Mouse (Mus musculus) intestine, embryonic 14.5 days (tissue): ENCODE results near the gene Tsc22d2. TPM values are rescaled to one million over a fixed set of nuclear protein-coding genes. Genes with fewer than 3 reads are reported as not detected.
"Not testable (repeated sequence)": the region's sequence is repeated elsewhere in the genome, so short reads cannot be mapped to it uniquely, and the experiment has no call there.

Source experiments
- ATAC-seq: fragments of 200-750 bp; cut with Nextera tagmentation; replicated peaks from 2 replicates; pipeline ENCODE4 v1.8.0; 2017; ENCODE audit warnings: low read depth, moderate number of reproducible peaks, moderate TSS enrichment, moderate library complexity; ENCODE audit not compliant: low FRiP score, low TSS enrichment
- DNase-seq: peaks from one replicate; pipeline ENCODE4 v3.0.0-alpha.2; 2018; ENCODE audit warnings: low spot score
- H3K27ac ChIP-seq: fragments of 300-500 bp; sonication (generic); 2 replicates; pipeline ENCODE4 v1.5.1; 2014; ENCODE audit warnings: low read depth, mild to moderate bottlenecking, control low read depth
- H3K27me3 ChIP-seq: fragments of 300-500 bp; sonication (generic); replicated peaks from 2 replicates; pipeline ENCODE4 v1.6.1; 2014; ENCODE audit warnings: low read length, control low read depth; ENCODE audit not compliant: control insufficient read depth, insufficient read depth
- H3K36me3 ChIP-seq: fragments of 300-500 bp; sonication (generic); 2 replicates; pipeline ENCODE4 v1.6.1; 2014; ENCODE audit warnings: low read length, control low read depth; ENCODE audit not compliant: control insufficient read depth, insufficient read depth
- H3K4me1 ChIP-seq: fragments of 300-500 bp; sonication (generic); replicated peaks from 2 replicates; pipeline ENCODE4 v1.6.1; 2014; ENCODE audit warnings: low read length, control low read depth, mixed read lengths; ENCODE audit not compliant: control insufficient read depth, insufficient read depth
- H3K4me2 ChIP-seq: fragments of 300-500 bp; sonication (generic); 2 replicates; pipeline ENCODE4 v1.6.1; 2014; ENCODE audit warnings: low read length
- H3K4me3 ChIP-seq: fragments of 300-500 bp; sonication (generic); 2 replicates; pipeline ENCODE4 v1.5.1; 2014; ENCODE audit warnings: low read depth, low read length, control low read depth, mixed read lengths
- H3K9ac ChIP-seq: fragments of 300-500 bp; sonication (generic); 2 replicates; pipeline ENCODE4 v1.6.1; 2014; ENCODE audit warnings: mild to moderate bottlenecking, low read length
- H3K9me3 ChIP-seq: fragments of 300-500 bp; sonication (generic); 2 replicates; pipeline ENCODE4 v1.6.1; 2016; ENCODE audit warnings: low read length, control low read depth; ENCODE audit not compliant: control insufficient read depth
- WGBS: fragments of 180-500 bp; shearing (Covaris S2); extraction: QIAGEN DNeasy Blood & Tissue Kit; methylation state at CpG from one replicate; pipeline ENCODE4 v1.1.7; 2014; 5-methylcytosine and 5-hydroxymethylcytosine counted together
- polyA plus RNA-seq: library from polyadenylated mRNA; unstranded; fragments of >200 nt; fragmentation: Nextera tagmentation; extraction: Ambion mirVana; gene quantifications from 2 replicates; pipeline ENCODE4 v1.2.1, GENCODE M21; 2014

The Tsc22d2 gene
- polyA plus RNA-seq, 1 experiment from 2014 or later = 15.0 TPM

DNA sequence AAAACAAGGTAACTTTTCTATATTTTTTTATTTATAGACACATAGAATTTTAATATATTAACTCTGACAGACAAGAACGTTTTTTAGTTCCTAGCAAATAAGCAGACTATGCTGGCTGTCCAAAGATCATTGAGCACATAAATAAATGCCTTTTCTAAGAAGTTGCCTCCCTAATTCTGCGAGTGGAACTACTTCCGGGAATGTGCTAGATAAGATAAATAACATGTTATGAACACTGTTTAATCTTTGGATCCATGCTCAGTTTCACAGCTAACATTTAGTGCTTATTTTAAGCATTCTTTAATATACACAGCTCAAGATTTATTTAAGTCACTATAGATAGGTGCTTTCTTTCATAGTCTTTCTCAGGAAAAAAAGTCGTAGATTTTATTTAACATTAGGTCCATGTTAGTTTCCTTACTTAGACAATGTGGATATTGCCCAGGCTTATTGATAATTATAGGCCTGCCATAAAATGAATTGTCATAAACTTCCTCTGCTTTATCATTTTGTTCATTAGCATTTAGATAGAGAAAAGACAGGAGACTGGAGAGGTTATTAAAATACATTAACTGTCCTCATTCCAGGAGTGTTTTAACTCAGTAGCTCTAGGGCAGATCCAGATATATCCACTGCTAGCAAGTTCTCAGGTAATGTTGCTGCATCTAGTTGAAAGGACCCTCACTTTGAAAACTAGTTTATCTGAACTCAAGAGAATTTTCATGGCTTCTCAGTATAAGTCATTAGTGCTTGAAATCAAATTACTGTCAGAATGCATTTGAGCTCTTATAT, 40.1 kb downstream of the Tsc22d2 start:
- H3K4me2 ChIP-seq = no peak overlapping the region
- H3K27ac ChIP-seq = no peak overlapping the region
- H3K4me1 ChIP-seq = no peaks in the 10 kb centered on the region
- no peaks in the 10 kb centered on the region for H3K27me3 ChIP-seq
- H3K36me3 ChIP-seq = peaks cover 4% of the 10 kb centered on the region
- H3K4me3 ChIP-seq = no peak overlapping the region
- ATAC-seq (no peak), DNase-seq (no peak)
- no peak overlapping the region for H3K9ac ChIP-seq
- H3K9me3 ChIP-seq = no peaks in the 10 kb centered on the region
- WGBS = 16% methylated on average over 4 of the region's 4 CpGs

DNA sequence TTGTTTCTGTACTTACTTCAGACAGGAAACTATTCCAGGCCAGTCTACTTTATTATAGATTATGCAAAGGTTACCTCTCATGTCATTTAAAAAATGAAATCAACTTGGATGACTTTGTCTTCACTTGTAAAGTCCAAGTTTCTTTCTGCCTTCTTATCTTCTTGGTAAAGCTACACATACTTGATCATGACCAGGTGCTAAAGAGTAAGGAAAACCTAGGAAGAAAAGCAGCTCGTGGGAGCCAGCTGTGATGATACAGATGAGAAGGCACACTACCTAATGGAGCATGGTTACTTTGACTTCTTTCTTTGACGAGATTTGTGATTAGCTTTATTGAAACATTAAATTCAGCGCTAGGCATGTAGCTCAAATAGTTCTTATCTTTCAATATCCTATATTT, 40.7 kb downstream of the Tsc22d2 start:
- ATAC-seq = no peak
- Histone ChIP-seq H3K4me3 (no peak overlapping the region), H3K4me1 (no peaks in the 10 kb centered on the region), H3K9me3 (no peaks in the 10 kb centered on the region), H3K27me3 (no peaks in the 10 kb centered on the region), H3K9ac (no peak overlapping the region), H3K27ac (no peak overlapping the region), H3K36me3 (peaks cover 11% of the 10 kb centered on the region), H3K4me2 (no peak overlapping the region)
- DNase-seq = no peak
- WGBS = 77% methylated on average over 3 of the region's 3 CpGs

- no peaks in the 10 kb centered on the region for H3K4me1 ChIP-seq
- no peak overlapping the region for H3K4me3 ChIP-seq
- H3K9me3 ChIP-seq = no peaks in the 10 kb centered on the region
- no peaks in the 10 kb centered on the region for H3K27me3 ChIP-seq
- H3K36me3 ChIP-seq = no peaks in the 10 kb centered on the region
- ATAC-seq = no peak
- DNase-seq = no peak
- 72% methylated on average over 9 of the region's 9 CpGs for WGBS
- H3K4me2 ChIP-seq = no peak overlapping the region
- no peak overlapping the region for H3K27ac ChIP-seq
- H3K9ac ChIP-seq = no peak overlapping the region
Measured at GRCm38 (mm10) chr3:58469655-58470437, 55.3 kb downstream of the Tsc22d2 start.

DNA sequence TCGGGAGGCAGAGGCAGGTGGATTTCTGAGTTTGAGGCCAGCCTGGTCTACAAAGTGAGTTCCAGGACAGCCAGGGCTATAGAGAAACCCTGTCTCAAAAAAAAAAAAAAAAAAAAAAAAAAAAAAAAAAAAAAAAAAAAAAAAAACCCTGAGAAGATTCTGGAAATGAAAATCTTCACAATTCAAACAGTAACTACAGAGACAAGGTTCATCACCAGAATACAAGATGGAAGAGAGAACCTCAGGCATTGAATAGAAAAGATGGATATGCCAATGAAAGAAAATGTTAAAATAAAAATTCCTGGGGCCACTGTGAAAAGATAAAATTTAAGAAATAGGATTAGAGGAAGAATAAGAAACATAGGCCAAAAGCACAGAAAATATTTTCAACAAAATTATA, 60.8 kb downstream of the Tsc22d2 start:
- not testable (repeated sequence) for H3K4me3 ChIP-seq, H3K9me3 ChIP-seq, H3K27ac ChIP-seq, H3K4me1 ChIP-seq, H3K9ac ChIP-seq, H3K4me2 ChIP-seq, DNase-seq, ATAC-seq, H3K36me3 ChIP-seq, H3K27me3 ChIP-seq
- whole genome bisulfite sequencing = 91% methylated on average over 1 of the region's 1 CpGs

- Histone ChIP-seq H3K36me3 (no peaks in the 10 kb centered on the region), H3K27ac (no peak overlapping the region), H3K9ac (no peak overlapping the region), H3K4me3 (no peak overlapping the region), H3K9me3 (no peaks in the 10 kb centered on the region), H3K4me1 (no peaks in the 10 kb centered on the region), H3K27me3 (no peaks in the 10 kb centered on the region), H3K4me2 (no peak overlapping the region)
- DNase-seq = no peak
- no peak for ATAC-seq
- WGBS = 80% methylated on average over 2 of the region's 2 CpGs
Measured at GRCm38 (mm10) chr3:58478755-58479455, 64.4 kb downstream of the Tsc22d2 start.

DNA sequence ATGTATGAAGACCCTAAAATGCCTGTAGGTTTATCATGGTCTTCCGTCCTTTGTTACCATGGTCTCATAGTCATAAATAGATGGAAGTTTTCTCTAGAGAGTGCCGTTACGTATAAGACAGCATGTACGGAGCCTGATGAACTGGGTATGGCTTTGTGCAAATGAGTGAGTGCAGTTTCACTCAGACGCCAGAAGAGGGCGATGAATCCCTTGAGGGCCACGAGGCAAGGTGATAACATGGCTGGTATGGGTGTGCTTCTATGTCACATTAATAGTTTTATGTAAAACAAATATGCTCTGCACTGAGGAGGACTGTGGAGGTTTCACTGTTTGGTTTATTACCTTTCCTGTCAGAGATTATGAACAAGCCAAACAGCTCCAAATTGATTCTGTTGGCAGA, 71.4 kb downstream of the Tsc22d2 start:
- DNase-seq = no peak
- H3K27ac ChIP-seq = no peak overlapping the region
- no peak for ATAC-seq
- WGBS = 63% methylated on average over 7 of the region's 7 CpGs
- no peaks in the 10 kb centered on the region for H3K36me3 ChIP-seq
- no peak overlapping the region for H3K4me2 ChIP-seq
- no peaks in the 10 kb centered on the region for H3K27me3 ChIP-seq
- no peaks in the 10 kb centered on the region for H3K9me3 ChIP-seq
- no peak overlapping the region for H3K9ac ChIP-seq
- no peaks in the 10 kb centered on the region for H3K4me1 ChIP-seq
- no peak overlapping the region for H3K4me3 ChIP-seq

DNA sequence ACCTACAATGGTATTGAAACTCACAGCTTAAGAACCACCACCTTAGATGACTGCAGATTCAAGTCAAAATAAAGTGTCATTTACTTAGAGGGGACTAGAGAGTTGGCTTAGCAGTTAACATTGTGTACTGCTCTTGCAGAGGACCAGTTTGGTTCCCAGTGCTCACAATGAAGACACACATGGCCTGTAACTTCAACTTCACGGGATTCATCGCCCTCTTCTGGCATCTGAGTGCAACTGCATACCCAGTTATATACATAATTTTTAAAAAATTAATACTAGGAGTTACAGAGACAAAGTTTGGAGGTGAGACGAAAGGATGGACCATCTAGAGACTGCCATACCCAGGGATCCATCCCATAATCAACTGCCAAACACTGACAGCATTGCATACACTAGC, 72.6 kb downstream of the Tsc22d2 start:
- Histone ChIP-seq H3K27ac (no peak overlapping the region), H3K9ac (no peak overlapping the region), H3K9me3 (no peaks in the 10 kb centered on the region), H3K4me3 (no peak overlapping the region), H3K36me3 (no peaks in the 10 kb centered on the region), H3K4me1 (no peaks in the 10 kb centered on the region), H3K4me2 (no peak overlapping the region), H3K27me3 (no peaks in the 10 kb centered on the region)
- no peak for ATAC-seq
- 61% methylated on average over 3 of the region's 3 CpGs for WGBS
- no peak for DNase-seq

- DNase-seq (no peak), ATAC-seq (no peak)
- Histone ChIP-seq H3K9me3 (no peaks in the 10 kb centered on the region), H3K9ac (no peak overlapping the region), H3K27ac (no peak overlapping the region), H3K4me3 (no peak overlapping the region), H3K4me1 (no peaks in the 10 kb centered on the region), H3K4me2 (no peak overlapping the region), H3K36me3 (no peaks in the 10 kb centered on the region), H3K27me3 (no peaks in the 10 kb centered on the region)
- WGBS = 82% methylated on average over 8 of the region's 8 CpGs
Measured at GRCm38 (mm10) chr3:58487999-58488775, 73.7 kb downstream of the Tsc22d2 start.
